Mouse (Mus musculus): ENCODE results near the gene Smoc1. TPM values are rescaled to one million over a fixed set of nuclear protein-coding genes. Genes with fewer than 3 reads are reported as not detected.

Gene Smoc1
- 19.1 and 23.1 TPM in 2 replicates for polyA plus RNA-seq (2012; rRNA removed)

DNA sequence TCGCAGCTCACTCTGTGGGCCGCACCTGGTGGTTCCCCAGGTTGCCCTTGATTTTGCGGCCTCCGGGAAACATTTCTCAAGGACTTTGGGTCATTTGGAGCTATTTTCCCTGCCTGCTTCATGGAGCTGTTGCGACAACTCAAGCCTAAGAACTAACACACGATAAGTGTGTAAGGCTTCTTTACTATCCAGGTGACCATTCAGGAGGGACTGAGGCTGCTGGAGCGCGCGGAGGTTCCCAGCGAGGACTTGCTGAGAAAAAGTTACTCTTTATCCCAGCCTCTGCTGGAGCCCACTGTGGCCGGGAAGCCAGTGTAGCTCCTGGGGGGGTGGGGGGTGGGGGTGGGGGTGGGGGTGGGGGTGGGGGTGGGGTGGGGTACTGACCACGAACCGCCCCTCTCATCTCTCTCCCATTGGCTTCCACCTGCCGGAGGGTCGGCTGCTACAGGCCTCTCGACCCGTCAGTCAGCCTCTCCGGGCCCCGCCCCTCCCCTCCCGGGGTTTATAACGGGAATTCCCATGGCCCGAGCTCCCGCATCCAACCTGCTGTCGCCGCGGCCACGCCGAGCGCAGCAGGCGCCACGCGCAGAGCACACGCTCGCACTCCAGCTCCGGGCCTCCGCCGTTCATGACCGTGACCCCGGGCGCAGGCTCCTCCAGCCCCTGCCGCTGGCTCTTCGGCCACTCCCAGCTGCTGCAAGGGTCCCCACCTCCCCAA lies at the start of gene Smoc1:
TSS of gene Smoc1 (plus strand) at position 532 of the 718 bp plus-strand sequence.

Other genes with a start within 250 kb of the Smoc1 start
- 17.6 and 17.7 TPM in 2 replicates for gene Susd6, start 236.3 kb upstream of the Smoc1 start, polyA plus RNA-seq (2012; rRNA removed)
- gene Srsf5, start 81.3 kb upstream of the Smoc1 start, polyA plus RNA-seq (2012; rRNA removed): 582 and 587 TPM in 2 replicates
- 0.04 TPM in 1 of 2 replicates, not detected in the other for gene Slc10a1, start 58.1 kb upstream of the Smoc1 start, polyA plus RNA-seq (2012; rRNA removed)